Mouse (Mus musculus): ENCODE results near the gene Rpl10l.

Rpl10l gene

DNA sequence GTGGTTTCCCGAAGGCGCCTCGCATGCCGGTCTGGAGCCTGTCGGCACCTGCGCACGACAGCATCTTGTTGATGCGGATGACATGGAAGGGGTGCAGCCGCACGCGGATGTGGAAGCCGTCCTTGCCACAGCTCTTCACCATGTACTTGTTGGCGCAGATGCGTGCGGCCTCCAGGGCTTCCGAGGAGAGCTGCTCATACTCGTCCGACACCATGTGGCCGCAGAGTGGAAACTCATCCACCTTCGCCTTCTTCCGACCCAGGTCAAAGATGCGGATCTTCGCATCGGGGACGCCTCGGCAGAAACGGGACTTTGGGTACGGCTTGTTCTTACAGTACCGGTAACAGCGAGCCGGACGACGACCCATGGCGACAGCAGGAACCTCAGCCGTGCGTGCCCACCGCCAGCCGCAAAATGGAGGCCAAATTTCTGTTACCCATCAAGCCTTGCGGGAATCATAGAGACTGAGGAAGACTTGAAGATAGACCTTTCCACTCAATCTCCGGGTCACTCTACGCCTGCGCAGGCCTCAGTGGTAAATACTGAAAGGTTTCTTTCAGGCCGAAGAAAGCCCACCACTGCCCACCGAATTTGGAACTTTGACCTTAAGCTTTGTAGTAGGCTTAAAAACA is at the start of gene Rpl10l:
TSS of gene Rpl10l (minus strand) at position 411 of the 632 bp plus-strand sequence.
- no peak for DNase-seq

DNA sequence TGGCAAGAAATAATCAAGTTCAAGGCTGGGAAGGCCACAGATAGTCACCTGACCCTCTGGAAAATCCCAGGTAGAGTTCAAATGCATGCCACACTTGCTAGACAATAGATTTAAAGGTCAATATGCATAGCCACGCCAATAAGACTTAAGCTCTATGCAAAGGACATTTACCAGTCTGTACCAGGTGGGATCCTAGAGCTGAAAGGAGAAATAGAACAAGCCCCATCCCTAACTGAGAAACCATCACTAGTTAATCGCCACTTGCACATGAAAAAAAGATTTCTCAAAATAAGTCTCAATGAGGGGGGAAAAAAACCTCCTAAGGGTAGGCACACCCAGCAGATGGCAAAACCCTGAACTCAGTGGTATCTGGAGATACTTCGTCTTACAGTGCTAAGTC is 8.3 kb downstream of the Rpl10l start:
- DNase-seq: no peak

DNA sequence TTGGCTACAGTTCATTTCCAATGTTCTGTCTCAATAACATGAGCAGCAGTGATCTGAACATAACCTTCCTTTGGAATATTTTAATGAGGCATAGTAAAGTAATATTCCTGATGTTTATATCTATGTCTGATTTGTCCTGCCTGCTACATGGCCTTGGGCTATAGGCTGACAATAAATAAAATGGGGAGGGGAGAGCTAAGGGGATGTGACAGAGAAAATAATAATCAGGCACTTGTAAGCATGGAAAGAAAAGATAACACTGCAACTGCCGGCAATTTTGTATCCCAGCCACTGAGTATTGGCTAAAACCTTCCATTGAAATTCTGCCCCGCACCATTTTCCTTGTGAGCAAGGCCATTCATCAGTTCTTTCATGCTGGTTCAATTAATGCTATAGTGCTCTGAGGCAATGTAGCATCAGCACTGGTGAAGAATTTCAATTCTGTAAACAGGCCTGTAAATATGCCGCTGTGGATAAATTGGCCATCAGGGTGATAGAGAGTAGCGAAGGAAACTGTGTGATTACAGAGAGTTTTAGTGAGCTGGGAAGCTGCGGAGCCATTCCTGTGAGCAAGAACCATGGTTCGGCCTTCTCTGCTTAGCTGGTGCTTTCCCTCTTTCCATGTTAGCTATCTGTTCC is 38.6 kb downstream of the Rpl10l start:
- DNase-seq: no peak

DNA sequence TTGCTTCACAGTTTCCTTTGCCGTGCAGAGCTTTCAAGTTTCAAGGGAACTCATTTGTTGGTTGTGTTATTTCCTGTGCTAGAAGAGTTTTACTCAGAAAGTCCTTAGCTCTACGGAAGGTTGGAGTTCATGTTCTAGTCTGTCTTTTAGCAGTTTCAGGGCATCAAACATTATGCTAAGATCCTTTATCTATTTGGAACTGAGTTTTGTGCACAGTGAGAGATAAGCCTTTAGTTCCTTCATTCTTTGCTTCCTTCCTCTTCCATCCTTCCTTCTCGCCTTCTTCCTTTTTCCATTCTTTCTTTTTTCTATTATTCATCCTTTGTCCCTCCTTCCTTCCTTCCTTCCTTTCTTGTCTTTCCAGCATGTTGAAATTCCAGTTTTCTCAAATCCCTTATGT is 50.0 kb downstream of the Rpl10l start:
- no peak for DNase-seq
